Mouse (Mus musculus): ENCODE results near the gene Hmga1. TPM values are rescaled to one million over a fixed set of nuclear protein-coding genes. Genes with fewer than 3 reads are reported as not detected.

Hmga1 gene
- polyA plus RNA-seq, 1 experiment from 2014 or later = 113 TPM

- peaks cover 0 to 7% of the 10 kb centered on the region in 2 experiments; a peak in 2 of 4 replicates for H3K4me1 ChIP-seq (ENCODE audit: control insufficient read depth in 2 of 2, insufficient read depth in 2 of 2, low read length in 2 of 2)
- H3K36me3 ChIP-seq (ENCODE audit: control insufficient read depth, insufficient read depth, low read length) = peaks cover 35% of the 10 kb centered on the region
- no peak for ATAC-seq (ENCODE audit: insufficient number of reproducible peaks, insufficient read depth, low FRiP score, low read depth)
- H3K4me2 ChIP-seq (ENCODE audit: low read length) = no peak overlapping the region
- no peaks in the 10 kb centered on the region for H3K27me3 ChIP-seq (ENCODE audit: control insufficient read depth, insufficient read depth, low read length)
- no peaks in the 10 kb centered on the region for H3K9me3 ChIP-seq (ENCODE audit: control insufficient read depth, low read length)
- H3K9ac ChIP-seq (ENCODE audit: low read length) = no peak overlapping the region
- 80% methylated on average over 10 of the region's 10 CpGs for WGBS
- no peak overlapping the region for H3K4me3 ChIP-seq (ENCODE audit: control insufficient read depth in 1 of 2, insufficient read depth in 1 of 2, low read depth in 1 of 2, low read length in 2 of 2)
- H3K27ac ChIP-seq (replicated peaks in 1 of 2; ENCODE audit: control insufficient read depth in 1 of 2, insufficient read depth in 1 of 2, low read depth in 2 of 2, low read length in 2 of 2) = no peak overlapping the region
These were observed 17.5 kb downstream of the Hmga1 start for GRCm38 (mm10) chr17:27573772-27574320.

GRCm38 (mm10) chr17:27574470-27575115 lies 18.3 kb downstream of the Hmga1 start:
- H3K4me2 ChIP-seq (ENCODE audit: low read length) = no peak overlapping the region
- H3K27ac ChIP-seq (replicated peaks in 1 of 2; ENCODE audit: control insufficient read depth in 1 of 2, insufficient read depth in 1 of 2, low read depth in 2 of 2, low read length in 2 of 2) = peak overlapping the region in 1 of 2 experiments; percentile 51; a peak in 1 of 4 replicates
- H3K9ac ChIP-seq (ENCODE audit: low read length) = no peak overlapping the region
- no peak overlapping the region for H3K4me3 ChIP-seq (ENCODE audit: control insufficient read depth in 1 of 2, insufficient read depth in 1 of 2, low read depth in 1 of 2, low read length in 2 of 2)
- H3K9me3 ChIP-seq (ENCODE audit: control insufficient read depth, low read length) = no peaks in the 10 kb centered on the region
- peaks cover 0 to 7% of the 10 kb centered on the region in 2 experiments; a peak in 2 of 4 replicates for H3K4me1 ChIP-seq (ENCODE audit: control insufficient read depth in 2 of 2, insufficient read depth in 2 of 2, low read length in 2 of 2)
- H3K27me3 ChIP-seq (ENCODE audit: control insufficient read depth, insufficient read depth, low read length) = no peaks in the 10 kb centered on the region
- ATAC-seq (ENCODE audit: insufficient number of reproducible peaks, insufficient read depth, low FRiP score, low read depth) = no peak
- H3K36me3 ChIP-seq (ENCODE audit: control insufficient read depth, insufficient read depth, low read length) = peaks cover 43% of the 10 kb centered on the region
- WGBS = 84% methylated on average over 15 of the region's 16 CpGs

GRCm38 (mm10) chr17:27575116-27575776 lies 18.9 kb downstream of the Hmga1 start:
- Histone ChIP-seq H3K36me3 (ENCODE audit: control insufficient read depth, insufficient read depth, low read length) (peaks cover 49% of the 10 kb centered on the region), H3K4me1 (ENCODE audit: control insufficient read depth in 2 of 2, insufficient read depth in 2 of 2, low read length in 2 of 2) (peaks cover 0 to 7% of the 10 kb centered on the region in 2 experiments; a peak in 2 of 4 replicates), H3K4me2 (ENCODE audit: low read length) (no peak overlapping the region), H3K4me3 (ENCODE audit: control insufficient read depth in 1 of 2, insufficient read depth in 1 of 2, low read depth in 1 of 2, low read length in 2 of 2) (no peak overlapping the region), H3K27me3 (ENCODE audit: control insufficient read depth, insufficient read depth, low read length) (no peaks in the 10 kb centered on the region), H3K9me3 (ENCODE audit: control insufficient read depth, low read length) (no peaks in the 10 kb centered on the region), H3K9ac (ENCODE audit: low read length) (no peak overlapping the region), H3K27ac (replicated peaks in 1 of 2; ENCODE audit: control insufficient read depth in 1 of 2, insufficient read depth in 1 of 2, low read depth in 2 of 2, low read length in 2 of 2) (no peak overlapping the region)
- 77% methylated on average over 10 of the region's 10 CpGs for WGBS
- no peak for ATAC-seq (ENCODE audit: insufficient number of reproducible peaks, insufficient read depth, low FRiP score, low read depth)

- no peak for ATAC-seq (ENCODE audit: insufficient number of reproducible peaks, insufficient read depth, low FRiP score, low read depth)
- Histone ChIP-seq H3K36me3 (ENCODE audit: control insufficient read depth, insufficient read depth, low read length) (peaks cover 57% of the 10 kb centered on the region), H3K9me3 (ENCODE audit: control insufficient read depth, low read length) (no peaks in the 10 kb centered on the region), H3K4me2 (ENCODE audit: low read length) (no peak overlapping the region), H3K4me3 (ENCODE audit: control insufficient read depth in 1 of 2, insufficient read depth in 1 of 2, low read depth in 1 of 2, low read length in 2 of 2) (no peak overlapping the region), H3K4me1 (ENCODE audit: control insufficient read depth in 2 of 2, insufficient read depth in 2 of 2, low read length in 2 of 2) (peaks cover 0 to 7% of the 10 kb centered on the region in 2 experiments; a peak in 2 of 4 replicates), H3K27me3 (ENCODE audit: control insufficient read depth, insufficient read depth, low read length) (no peaks in the 10 kb centered on the region), H3K27ac (replicated peaks in 1 of 2; ENCODE audit: control insufficient read depth in 1 of 2, insufficient read depth in 1 of 2, low read depth in 2 of 2, low read length in 2 of 2) (no peak overlapping the region), H3K9ac (ENCODE audit: low read length) (no peak overlapping the region)
- WGBS = 77% methylated on average over 7 of the region's 7 CpGs
These were observed 19.8 kb downstream of the Hmga1 start for GRCm38 (mm10) chr17:27576056-27576455.

GRCm38 (mm10) chr17:27577468-27577867 lies 21.2 kb downstream of the Hmga1 start:
- Histone ChIP-seq H3K27me3 (ENCODE audit: control insufficient read depth, insufficient read depth, low read length) (no peaks in the 10 kb centered on the region), H3K4me3 (ENCODE audit: control insufficient read depth in 1 of 2, insufficient read depth in 1 of 2, low read depth in 1 of 2, low read length in 2 of 2) (no peak overlapping the region), H3K9me3 (ENCODE audit: control insufficient read depth, low read length) (no peaks in the 10 kb centered on the region), H3K4me1 (ENCODE audit: control insufficient read depth in 2 of 2, insufficient read depth in 2 of 2, low read length in 2 of 2) (peaks cover 0 to 7% of the 10 kb centered on the region in 2 experiments; a peak in 2 of 4 replicates), H3K4me2 (ENCODE audit: low read length) (no peak overlapping the region), H3K36me3 (ENCODE audit: control insufficient read depth, insufficient read depth, low read length) (peaks cover 71% of the 10 kb centered on the region), H3K27ac (replicated peaks in 1 of 2; ENCODE audit: control insufficient read depth in 1 of 2, insufficient read depth in 1 of 2, low read depth in 2 of 2, low read length in 2 of 2) (no peak overlapping the region), H3K9ac (ENCODE audit: low read length) (no peak overlapping the region)
- WGBS = 60% methylated on average over 6 of the region's 6 CpGs
- ATAC-seq (ENCODE audit: insufficient number of reproducible peaks, insufficient read depth, low FRiP score, low read depth) = peak; percentile 22; the same call in 1 of the 2 replicates

- H3K9ac ChIP-seq (ENCODE audit: low read length) = no peak overlapping the region
These were observed 22.2 kb downstream of the Hmga1 start for GRCm38 (mm10) chr17:27578487-27578886.

GRCm38 (mm10) chr17:27579816-27580215 lies 23.5 kb downstream of the Hmga1 start:
- no peak overlapping the region for H3K4me3 ChIP-seq (ENCODE audit: control insufficient read depth in 1 of 2, insufficient read depth in 1 of 2, low read depth in 1 of 2, low read length in 2 of 2)
- no peak for ATAC-seq (ENCODE audit: insufficient number of reproducible peaks, insufficient read depth, low FRiP score, low read depth)
- no peak overlapping the region for H3K9ac ChIP-seq (ENCODE audit: low read length)
- H3K9me3 ChIP-seq (ENCODE audit: control insufficient read depth, low read length) = no peaks in the 10 kb centered on the region
- H3K4me1 ChIP-seq (ENCODE audit: control insufficient read depth in 2 of 2, insufficient read depth in 2 of 2, low read length in 2 of 2) = peaks cover 0 to 9% of the 10 kb centered on the region in 2 experiments; a peak in 2 of 4 replicates
- no peaks in the 10 kb centered on the region for H3K27me3 ChIP-seq (ENCODE audit: control insufficient read depth, insufficient read depth, low read length)
- 78% methylated on average over 8 of the region's 8 CpGs for WGBS
- H3K27ac ChIP-seq (replicated peaks in 1 of 2; ENCODE audit: control insufficient read depth in 1 of 2, insufficient read depth in 1 of 2, low read depth in 2 of 2, low read length in 2 of 2) = no peak overlapping the region
- peaks cover 89% of the 10 kb centered on the region for H3K36me3 ChIP-seq (ENCODE audit: control insufficient read depth, insufficient read depth, low read length)
- H3K4me2 ChIP-seq (ENCODE audit: low read length) = no peak overlapping the region

More at GRCm38 (mm10) chr17:27578487-27578886, 22.2 kb downstream of the Hmga1 start:
- peaks cover 0 to 9% of the 10 kb centered on the region in 2 experiments; a peak in 2 of 4 replicates for H3K4me1 ChIP-seq (ENCODE audit: control insufficient read depth in 2 of 2, insufficient read depth in 2 of 2, low read length in 2 of 2)
- no peak overlapping the region for H3K4me3 ChIP-seq (ENCODE audit: control insufficient read depth in 1 of 2, insufficient read depth in 1 of 2, low read depth in 1 of 2, low read length in 2 of 2)
- H3K27ac ChIP-seq (replicated peaks in 1 of 2; ENCODE audit: control insufficient read depth in 1 of 2, insufficient read depth in 1 of 2, low read depth in 2 of 2, low read length in 2 of 2) = no peak overlapping the region
- peaks cover 79% of the 10 kb centered on the region for H3K36me3 ChIP-seq (ENCODE audit: control insufficient read depth, insufficient read depth, low read length)
- ATAC-seq (ENCODE audit: insufficient number of reproducible peaks, insufficient read depth, low FRiP score, low read depth) = no peak
- no peak overlapping the region for H3K4me2 ChIP-seq (ENCODE audit: low read length)
- no peaks in the 10 kb centered on the region for H3K27me3 ChIP-seq (ENCODE audit: control insufficient read depth, insufficient read depth, low read length)
- WGBS = 90% methylated on average over 10 of the region's 10 CpGs
- no peaks in the 10 kb centered on the region for H3K9me3 ChIP-seq (ENCODE audit: control insufficient read depth, low read length)

All from heart, embryonic 14.5 days (tissue).